Mouse (Mus musculus) midbrain, embryonic 15.5 days (tissue): ENCODE measurements around the gene Nme7. TPM values are rescaled to one million over a fixed set of nuclear protein-coding genes. Genes with fewer than 3 reads are reported as not detected.

Source experiments
- ATAC-seq: fragments of 200-750 bp; cut with Nextera tagmentation; replicated peaks from 2 replicates; pipeline ENCODE4 v1.8.0; 2017; ENCODE audit warnings: moderate TSS enrichment
- H3K27ac ChIP-seq: fragments of 300-500 bp; sonication (generic); 2 replicates; pipeline ENCODE4 v1.5.1; 2015; ENCODE audit warnings: mild to moderate bottlenecking, inconsistent platforms
- H3K27me3 ChIP-seq: fragments of 300-500 bp; sonication (generic); replicated peaks from 2 replicates; pipeline ENCODE4 v1.6.1; 2015; ENCODE audit warnings: inconsistent platforms
- H3K36me3 ChIP-seq: fragments of 300-500 bp; sonication (generic); replicated peaks from 2 replicates; pipeline ENCODE4 v1.6.1; 2015; ENCODE audit warnings: inconsistent platforms
- H3K4me1 ChIP-seq: fragments of 300-500 bp; sonication (generic); 2 replicates; pipeline ENCODE4 v1.6.1; 2015; ENCODE audit warnings: inconsistent platforms
- H3K4me2 ChIP-seq: fragments of 300-500 bp; sonication (generic); 2 replicates; pipeline ENCODE4 v1.6.1; 2015; ENCODE audit warnings: inconsistent platforms, mild to moderate bottlenecking, moderate library complexity
- H3K4me3 ChIP-seq: fragments of 300-500 bp; sonication (generic); 2 replicates; pipeline ENCODE4 v1.5.1; 2015; ENCODE audit warnings: mild to moderate bottlenecking, inconsistent platforms
- H3K9ac ChIP-seq: fragments of 300-500 bp; sonication (generic); 2 replicates; pipeline ENCODE4 v1.6.1; 2015; ENCODE audit warnings: mild to moderate bottlenecking, inconsistent platforms
- H3K9me3 ChIP-seq: fragments of 300-500 bp; sonication (generic); 2 replicates; pipeline ENCODE4 v1.6.1; 2016; ENCODE audit warnings: inconsistent platforms
- WGBS: fragments of 180-500 bp; shearing (Covaris S2); methylation state at CpG from one replicate; pipeline ENCODE4 v1.1.7; 2015; ENCODE audit warnings: mixed read lengths; 5-methylcytosine and 5-hydroxymethylcytosine counted together
- polyA plus RNA-seq: library from polyadenylated mRNA; unstranded; fragments of >200 nt; fragmentation: Nextera tagmentation; extraction: Ambion mirVana; gene quantifications from 2 replicates; pipeline ENCODE4 v1.2.1, GENCODE M21; 2015

Nme7 gene
- polyA plus RNA-seq, 1 experiment from 2014 or later, result 29.6 TPM

GRCm38 (mm10) chr1:164446535-164446934 is 142.6 kb downstream of the Nme7 start:
- 95% methylated on average over 10 of the region's 10 CpGs for whole genome bisulfite sequencing
- Histone ChIP-seq H3K4me2 (no peak overlapping the region), H3K36me3 (peaks cover 43% of the 10 kb centered on the region; the same call in 1 of the 2 replicates), H3K27me3 (no peaks in the 10 kb centered on the region), H3K4me3 (no peak overlapping the region), H3K27ac (no peak overlapping the region), H3K4me1 (no peaks in the 10 kb centered on the region), H3K9me3 (no peaks in the 10 kb centered on the region), H3K9ac (no peak overlapping the region)
- no peak for ATAC-seq

GRCm38 (mm10) chr1:164447521-164447920 is 143.6 kb downstream of the Nme7 start:
- H3K4me1 ChIP-seq, result no peaks in the 10 kb centered on the region
- H3K9me3 ChIP-seq, result no peaks in the 10 kb centered on the region
- no peak overlapping the region for H3K27ac ChIP-seq
- WGBS, result 91% methylated on average over 6 of the region's 6 CpGs
- no peak overlapping the region for H3K4me3 ChIP-seq
- ATAC-seq, result no peak
- no peaks in the 10 kb centered on the region for H3K27me3 ChIP-seq
- no peak overlapping the region for H3K4me2 ChIP-seq
- H3K36me3 ChIP-seq, result peaks cover 41% of the 10 kb centered on the region
- H3K9ac ChIP-seq, result no peak overlapping the region

- Histone ChIP-seq H3K27ac (no peak overlapping the region), H3K9ac (no peak overlapping the region), H3K4me1 (peaks cover 11% of the 10 kb centered on the region), H3K4me2 (no peak overlapping the region), H3K4me3 (no peak overlapping the region), H3K27me3 (no peaks in the 10 kb centered on the region), H3K36me3 (peaks cover 32% of the 10 kb centered on the region), H3K9me3 (no peaks in the 10 kb centered on the region)
- 92% methylated on average over 8 of the region's 8 CpGs for WGBS
- no peak for ATAC-seq
Observed at GRCm38 (mm10) chr1:164449626-164450025, 145.7 kb downstream of the Nme7 start.

GRCm38 (mm10) chr1:164450231-164450630 is 146.3 kb downstream of the Nme7 start:
- Histone ChIP-seq H3K36me3 (peaks cover 32% of the 10 kb centered on the region), H3K4me1 (peaks cover 17% of the 10 kb centered on the region), H3K9ac (no peak overlapping the region), H3K9me3 (no peaks in the 10 kb centered on the region), H3K4me3 (no peak overlapping the region), H3K27me3 (no peaks in the 10 kb centered on the region), H3K27ac (no peak overlapping the region), H3K4me2 (no peak overlapping the region)
- no peak for ATAC-seq
- WGBS, result 90% methylated on average over 4 of the region's 4 CpGs

- WGBS, result 92% methylated on average over 4 of the region's 4 CpGs
- Histone ChIP-seq H3K27ac (no peak overlapping the region), H3K4me2 (no peak overlapping the region), H3K4me1 (peaks cover 18% of the 10 kb centered on the region), H3K27me3 (no peaks in the 10 kb centered on the region), H3K9me3 (no peaks in the 10 kb centered on the region), H3K4me3 (no peak overlapping the region), H3K36me3 (peaks cover 32% of the 10 kb centered on the region), H3K9ac (no peak overlapping the region)
- ATAC-seq, result no peak
Observed at GRCm38 (mm10) chr1:164450644-164451043, 146.7 kb downstream of the Nme7 start.

GRCm38 (mm10) chr1:164451346-164451745 is 147.4 kb downstream of the Nme7 start:
- H3K4me3 ChIP-seq, result no peak overlapping the region
- peaks cover 32% of the 10 kb centered on the region for H3K36me3 ChIP-seq
- 91% methylated on average over 5 of the region's 5 CpGs for WGBS
- no peak overlapping the region for H3K4me2 ChIP-seq
- H3K9me3 ChIP-seq, result no peaks in the 10 kb centered on the region
- H3K27me3 ChIP-seq, result no peaks in the 10 kb centered on the region
- no peak overlapping the region for H3K9ac ChIP-seq
- peaks cover 18% of the 10 kb centered on the region for H3K4me1 ChIP-seq
- no peak for ATAC-seq
- no peak overlapping the region for H3K27ac ChIP-seq

- ATAC-seq, result no peak
- Histone ChIP-seq H3K9ac (no peak overlapping the region), H3K27me3 (no peaks in the 10 kb centered on the region), H3K4me1 (peaks cover 20% of the 10 kb centered on the region), H3K36me3 (peaks cover 32% of the 10 kb centered on the region), H3K27ac (no peak overlapping the region), H3K9me3 (no peaks in the 10 kb centered on the region), H3K4me3 (no peak overlapping the region), H3K4me2 (no peak overlapping the region)
- 95% methylated on average over 6 of the region's 6 CpGs for WGBS
Observed at GRCm38 (mm10) chr1:164452580-164452979, 148.7 kb downstream of the Nme7 start.

- H3K36me3 ChIP-seq, result peaks cover 32% of the 10 kb centered on the region
- no peaks in the 10 kb centered on the region for H3K9me3 ChIP-seq
- no peak overlapping the region for H3K4me2 ChIP-seq
- ATAC-seq, result no peak
- H3K27ac ChIP-seq, result no peak overlapping the region
- no peaks in the 10 kb centered on the region for H3K27me3 ChIP-seq
- 96% methylated on average over 8 of the region's 8 CpGs for WGBS
- no peak overlapping the region for H3K9ac ChIP-seq
- peaks cover 20% of the 10 kb centered on the region for H3K4me1 ChIP-seq
- no peak overlapping the region for H3K4me3 ChIP-seq
Observed at GRCm38 (mm10) chr1:164453146-164453545, 149.2 kb downstream of the Nme7 start.

GRCm38 (mm10) chr1:164453739-164454138 is 149.8 kb downstream of the Nme7 start:
- no peak overlapping the region for H3K27ac ChIP-seq
- no peaks in the 10 kb centered on the region for H3K27me3 ChIP-seq
- H3K4me1 ChIP-seq, result peaks cover 22% of the 10 kb centered on the region
- ATAC-seq, result no peak
- no peaks in the 10 kb centered on the region for H3K9me3 ChIP-seq
- H3K9ac ChIP-seq, result no peak overlapping the region
- peak overlapping the region; percentile 64 for H3K4me2 ChIP-seq
- peaks cover 32% of the 10 kb centered on the region for H3K36me3 ChIP-seq
- H3K4me3 ChIP-seq, result no peak overlapping the region
- 91% methylated on average over 5 of the region's 5 CpGs for WGBS

- Histone ChIP-seq H3K4me3 (peak overlapping the region; percentile 82), H3K9ac (peak overlapping the region; percentile 38), H3K4me1 (peaks cover 32% of the 10 kb centered on the region), H3K27me3 (no peaks in the 10 kb centered on the region), H3K4me2 (peak overlapping the region; percentile 64), H3K36me3 (peaks cover 28% of the 10 kb centered on the region), H3K27ac (peak overlapping the region; percentile 53; the same call in 1 of the 2 replicates), H3K9me3 (no peaks in the 10 kb centered on the region)
- 30% methylated on average over 14 of the region's 14 CpGs for WGBS
- no peak for ATAC-seq
Observed at GRCm38 (mm10) chr1:164454747-164455400, 151.0 kb downstream of the Nme7 start.

- Histone ChIP-seq H3K27me3 (no peaks in the 10 kb centered on the region), H3K4me1 (peaks cover 37% of the 10 kb centered on the region), H3K27ac (peak overlapping the region; percentile 96), H3K36me3 (peaks cover 24% of the 10 kb centered on the region), H3K4me3 (peak overlapping the region; percentile 82), H3K9me3 (no peaks in the 10 kb centered on the region), H3K9ac (peak overlapping the region; percentile 91), H3K4me2 (peak overlapping the region; percentile 64)
- no peak for ATAC-seq
- WGBS, result 46% methylated on average over 7 of the region's 7 CpGs
Observed at GRCm38 (mm10) chr1:164455614-164456013, 151.7 kb downstream of the Nme7 start.

- peaks cover 40% of the 10 kb centered on the region for H3K4me1 ChIP-seq
- 22% methylated on average over 6 of the region's 6 CpGs for WGBS
- ATAC-seq, result no peak
- H3K4me3 ChIP-seq, result peak overlapping the region; percentile 82
- peak overlapping the region; percentile 91 for H3K9ac ChIP-seq
- peak overlapping the region; percentile 64 for H3K4me2 ChIP-seq
- H3K27ac ChIP-seq, result peak overlapping the region; percentile 96
- H3K36me3 ChIP-seq, result peaks cover 22% of the 10 kb centered on the region
- no peaks in the 10 kb centered on the region for H3K9me3 ChIP-seq
- H3K27me3 ChIP-seq, result no peaks in the 10 kb centered on the region
Observed at GRCm38 (mm10) chr1:164456065-164456464, 152.1 kb downstream of the Nme7 start.

- H3K27me3 ChIP-seq, result no peaks in the 10 kb centered on the region
Observed at GRCm38 (mm10) chr1:164456731-164457130, 152.8 kb downstream of the Nme7 start.

More at GRCm38 (mm10) chr1:164456731-164457130, 152.8 kb downstream of the Nme7 start:
- peak overlapping the region; percentile 64 for H3K4me2 ChIP-seq
- H3K9me3 ChIP-seq, result no peaks in the 10 kb centered on the region
- H3K4me3 ChIP-seq, result peak overlapping the region; percentile 82
- H3K9ac ChIP-seq, result peak overlapping the region; percentile 91
- H3K27ac ChIP-seq, result peak overlapping the region; percentile 96
- H3K36me3 ChIP-seq, result peaks cover 15% of the 10 kb centered on the region
- WGBS, result under 1% methylated on average over 8 of the region's 8 CpGs
- no peak for ATAC-seq
- peaks cover 46% of the 10 kb centered on the region for H3K4me1 ChIP-seq
